Mouse (Mus musculus): ENCODE data around the gene Klhdc7a.
"Not testable (repeated sequence)": the region's sequence is repeated elsewhere in the genome, so short reads cannot be mapped to it uniquely, and the experiment has no call there.

Klhdc7a gene

GRCm38 (mm10) chr4:139967922-139968321 lies at the start of gene Klhdc7a:
TSS of gene Klhdc7a (minus strand) at chr4:139968026.
- no peak for DNase-seq (ENCODE audit: low spot score)

GRCm38 (mm10) chr4:140015916-140016315 lies 48.1 kb upstream of the Klhdc7a start:
- DNase-seq (ENCODE audit: low spot score), result no peak

- DNase-seq (ENCODE audit: low spot score), result no peak
Observed at GRCm38 (mm10) chr4:140010728-140011470, 43.1 kb upstream of the Klhdc7a start.

GRCm38 (mm10) chr4:140004932-140005331 lies 37.1 kb upstream of the Klhdc7a start:
- no peak for DNase-seq (ENCODE audit: low spot score)

- DNase-seq (ENCODE audit: low spot score), result peak; percentile 82
Observed at GRCm38 (mm10) chr4:140004170-140004569, 36.3 kb upstream of the Klhdc7a start.

- no peak for DNase-seq (ENCODE audit: low spot score)
Observed at GRCm38 (mm10) chr4:140002069-140002468, 34.2 kb upstream of the Klhdc7a start.

- peak; percentile 40 for DNase-seq (ENCODE audit: low spot score)
Observed at GRCm38 (mm10) chr4:140000911-140001310, 33.1 kb upstream of the Klhdc7a start.

GRCm38 (mm10) chr4:139999033-139999432 lies 31.2 kb upstream of the Klhdc7a start:
- no peak for DNase-seq (ENCODE audit: low spot score)

- no peak for DNase-seq (ENCODE audit: low spot score)
Observed at GRCm38 (mm10) chr4:139995659-139996058, 27.8 kb upstream of the Klhdc7a start.

GRCm38 (mm10) chr4:139993111-139993755 lies 25.4 kb upstream of the Klhdc7a start:
- peak; percentile 72 for DNase-seq (ENCODE audit: low spot score)

- no peak for DNase-seq (ENCODE audit: low spot score)
Observed at GRCm38 (mm10) chr4:139986913-139987312, 19.1 kb upstream of the Klhdc7a start.

GRCm38 (mm10) chr4:139978716-139979115 lies 10.9 kb upstream of the Klhdc7a start:
- DNase-seq (ENCODE audit: low spot score), result no peak

- peak; percentile 62 for DNase-seq (ENCODE audit: low spot score)
Observed at GRCm38 (mm10) chr4:139977308-139977781, 9.5 kb upstream of the Klhdc7a start.

- DNase-seq (ENCODE audit: low spot score), result peak; percentile 56
Observed at GRCm38 (mm10) chr4:139974506-139974905, 6.7 kb upstream of the Klhdc7a start.

GRCm38 (mm10) chr4:139967475-139967891 lies 343 bp downstream of the Klhdc7a start:
- peak; percentile 46 for DNase-seq (ENCODE audit: low spot score)

- DNase-seq (ENCODE audit: low spot score), result no peak
Observed at GRCm38 (mm10) chr4:139966981-139967380, 845 bp downstream of the Klhdc7a start.

GRCm38 (mm10) chr4:139965596-139966185 lies 2.1 kb downstream of the Klhdc7a start:
- DNase-seq (ENCODE audit: low spot score), result no peak

GRCm38 (mm10) chr4:139964406-139964805 lies 3.4 kb downstream of the Klhdc7a start:
- no peak for DNase-seq (ENCODE audit: low spot score)

GRCm38 (mm10) chr4:139963911-139964310 lies 3.9 kb downstream of the Klhdc7a start:
- no peak for DNase-seq (ENCODE audit: low spot score)

- no peak for DNase-seq (ENCODE audit: low spot score)
Observed at GRCm38 (mm10) chr4:139963059-139963458, 4.8 kb downstream of the Klhdc7a start.

GRCm38 (mm10) chr4:139961816-139962215 lies 6.0 kb downstream of the Klhdc7a start:
- no peak for DNase-seq (ENCODE audit: low spot score)

GRCm38 (mm10) chr4:139961329-139961728 lies 6.5 kb downstream of the Klhdc7a start:
- not testable (repeated sequence) for DNase-seq (ENCODE audit: low spot score)

Measured in embryo, embryonic 10 days (tissue).